Mouse (Mus musculus) hindbrain, embryonic 14.5 days (tissue): ENCODE results near the gene 2010111I01Rik. TPM values are rescaled to one million over a fixed set of nuclear protein-coding genes. Genes with fewer than 3 reads are reported as not detected.

Experiments
- ATAC-seq: fragments of 200-750 bp; cut with Nextera tagmentation; 2 replicates; pipeline ENCODE4 v1.8.0; 2017; ENCODE audit warnings: moderate number of reproducible peaks, mild to moderate bottlenecking, moderate TSS enrichment, moderate library complexity; ENCODE audit not compliant: low FRiP score
- DNase-seq: peaks from one replicate; pipeline ENCODE4 v3.0.0-alpha.2; 2015; ENCODE audit warnings: low spot score
- H3K27ac ChIP-seq: fragments of 300-500 bp; sonication (generic); 2 replicates; pipeline ENCODE4 v1.5.1; 2014; ENCODE audit warnings: mild to moderate bottlenecking, moderate library complexity
- H3K27me3 ChIP-seq: fragments of 300-500 bp; sonication (generic); 2 replicates; pipeline ENCODE4 v1.6.1; 2014; ENCODE audit warnings: mild to moderate bottlenecking, low read length, mixed read lengths; ENCODE audit not compliant: control insufficient read depth, insufficient read depth
- H3K36me3 ChIP-seq: fragments of 300-500 bp; sonication (generic); replicated peaks from 2 replicates; pipeline ENCODE4 v1.6.1; 2014; ENCODE audit not compliant: control insufficient read depth, insufficient read depth
- H3K4me1 ChIP-seq: fragments of 300-500 bp; sonication (generic); replicated peaks from 2 replicates; pipeline ENCODE4 v1.6.1; 2014; ENCODE audit warnings: antibody characterized with exemption, low read length, mixed read lengths; ENCODE audit not compliant: control insufficient read depth, insufficient read depth
- H3K4me2 ChIP-seq: fragments of 300-500 bp; sonication (generic); replicated peaks from 2 replicates; pipeline ENCODE4 v1.6.1; 2014; ENCODE audit warnings: mild to moderate bottlenecking, moderate library complexity
- H3K4me3 ChIP-seq: fragments of 300-500 bp; sonication (generic); replicated peaks from 2 replicates; pipeline ENCODE4 v1.5.1; 2014; ENCODE audit warnings: mild to moderate bottlenecking, low read length
- H3K9ac ChIP-seq: fragments of 300-500 bp; sonication (generic); 2 replicates; pipeline ENCODE4 v1.6.1; 2014
- H3K9me3 ChIP-seq: fragments of 300-500 bp; sonication (generic); 2 replicates; pipeline ENCODE4 v1.6.1; 2016; ENCODE audit warnings: low read length; ENCODE audit not compliant: control insufficient read depth
- WGBS: fragments of 180-500 bp; shearing (Covaris S2); extraction: QIAGEN DNeasy Blood & Tissue Kit; methylation state at CpG from one replicate; pipeline ENCODE4 v1.1.7; 2014; 5-methylcytosine and 5-hydroxymethylcytosine counted together
- polyA plus RNA-seq: library from polyadenylated mRNA; unstranded; fragments of >200 nt; fragmentation: Nextera tagmentation; extraction: Ambion mirVana; gene quantifications from 2 replicates; pipeline ENCODE4 v1.2.1, GENCODE M21; 2014

2010111I01Rik gene
- polyA plus RNA-seq, 1 experiment from 2014 or later: 32.6 TPM

- H3K27ac ChIP-seq: no peak overlapping the region
- no peaks in the 10 kb centered on the region for H3K4me1 ChIP-seq
- DNase-seq: no peak
- no peak overlapping the region for H3K4me3 ChIP-seq
- no peaks in the 10 kb centered on the region for H3K36me3 ChIP-seq
- H3K27me3 ChIP-seq: no peaks in the 10 kb centered on the region
- no peak overlapping the region for H3K4me2 ChIP-seq
- WGBS: 82% methylated on average over 4 of the region's 4 CpGs
- ATAC-seq: no peak
- H3K9me3 ChIP-seq: no peaks in the 10 kb centered on the region
- H3K9ac ChIP-seq: no peak overlapping the region
These were observed 8.4 kb downstream of the 2010111I01Rik start for GRCm38 (mm10) chr13:62973111-62973510.

- no peaks in the 10 kb centered on the region for H3K36me3 ChIP-seq
- no peak overlapping the region for H3K4me2 ChIP-seq
- ATAC-seq: no peak
- no peak for DNase-seq
- H3K4me1 ChIP-seq: no peaks in the 10 kb centered on the region; the same call in 1 of the 2 replicates
- H3K27me3 ChIP-seq: no peaks in the 10 kb centered on the region
- H3K9me3 ChIP-seq: no peaks in the 10 kb centered on the region
- no peak overlapping the region for H3K4me3 ChIP-seq
- H3K9ac ChIP-seq: no peak overlapping the region
- H3K27ac ChIP-seq: no peak overlapping the region
These were observed 13.4 kb downstream of the 2010111I01Rik start for GRCm38 (mm10) chr13:62978104-62978503.

- H3K27ac ChIP-seq: 0 out of 2 replicates have a peak overlapping the region, but pooled peaks have one; percentile 14
- H3K9ac ChIP-seq: no peak overlapping the region
- H3K27me3 ChIP-seq: no peaks in the 10 kb centered on the region
- ATAC-seq (no peak), DNase-seq (no peak)
- H3K4me3 ChIP-seq: no peak overlapping the region
- WGBS: 80% methylated on average over 4 of the region's 4 CpGs
- no peaks in the 10 kb centered on the region for H3K9me3 ChIP-seq
- H3K36me3 ChIP-seq: no peaks in the 10 kb centered on the region
- no peak overlapping the region for H3K4me2 ChIP-seq
- no peaks in the 10 kb centered on the region; the same call in 1 of the 2 replicates for H3K4me1 ChIP-seq
These were observed 14.1 kb downstream of the 2010111I01Rik start for GRCm38 (mm10) chr13:62978784-62979183.

- ATAC-seq: no peak; the same call in 1 of the 2 replicates
- no peak overlapping the region for H3K4me2 ChIP-seq
- no peak for DNase-seq
- no peaks in the 10 kb centered on the region for H3K27me3 ChIP-seq
- H3K27ac ChIP-seq: 0 out of 2 replicates have a peak overlapping the region, but pooled peaks have one; percentile 14
- WGBS: 66% methylated on average over 4 of the region's 4 CpGs
- no peaks in the 10 kb centered on the region for H3K36me3 ChIP-seq
- H3K4me1 ChIP-seq: no peaks in the 10 kb centered on the region; the same call in 1 of the 2 replicates
- no peak overlapping the region for H3K9ac ChIP-seq
- no peaks in the 10 kb centered on the region for H3K9me3 ChIP-seq
- H3K4me3 ChIP-seq: no peak overlapping the region
These were observed 14.5 kb downstream of the 2010111I01Rik start for GRCm38 (mm10) chr13:62979215-62979614.

- H3K36me3 ChIP-seq: no peaks in the 10 kb centered on the region
- no peaks in the 10 kb centered on the region for H3K9me3 ChIP-seq
- no peaks in the 10 kb centered on the region for H3K27me3 ChIP-seq
- no peak overlapping the region for H3K4me3 ChIP-seq
- WGBS: 80% methylated on average over 2 of the region's 2 CpGs
- H3K27ac ChIP-seq: peak overlapping the region; percentile 28; the same call in 1 of the 2 replicates
- DNase-seq: no peak
- no peak overlapping the region for H3K4me2 ChIP-seq
- no peak overlapping the region for H3K9ac ChIP-seq
- ATAC-seq: no peak
- no peaks in the 10 kb centered on the region; the same call in 1 of the 2 replicates for H3K4me1 ChIP-seq
These were observed 15.4 kb downstream of the 2010111I01Rik start for GRCm38 (mm10) chr13:62980131-62980530.

GRCm38 (mm10) chr13:62984485-62984884 lies 19.8 kb downstream of the 2010111I01Rik start:
- H3K9me3 ChIP-seq: no peaks in the 10 kb centered on the region
- H3K27me3 ChIP-seq: no peaks in the 10 kb centered on the region
- H3K4me2 ChIP-seq: no peak overlapping the region
- ATAC-seq (no peak), DNase-seq (no peak)
- no peak overlapping the region for H3K9ac ChIP-seq
- WGBS: 74% methylated on average over 3 of the region's 3 CpGs
- no peak overlapping the region for H3K4me3 ChIP-seq
- H3K27ac ChIP-seq: no peak overlapping the region
- no peaks in the 10 kb centered on the region for H3K4me1 ChIP-seq
- no peaks in the 10 kb centered on the region for H3K36me3 ChIP-seq

- no peak for DNase-seq
These were observed 25.3 kb downstream of the 2010111I01Rik start for GRCm38 (mm10) chr13:62989891-62990490.

GRCm38 (mm10) chr13:62993543-62994477 lies 29.1 kb downstream of the 2010111I01Rik start:
- no peak for DNase-seq
- Histone ChIP-seq H3K27me3 (no peaks in the 10 kb centered on the region), H3K4me2 (no peak overlapping the region), H3K9me3 (no peaks in the 10 kb centered on the region), H3K27ac (no peak overlapping the region), H3K4me3 (no peak overlapping the region), H3K9ac (no peak overlapping the region), H3K4me1 (0 out of 2 replicates have a peak, but pooled peaks cover 3% of the 10 kb centered on the region), H3K36me3 (no peaks in the 10 kb centered on the region)
- ATAC-seq: no peak
- WGBS: 83% methylated on average over 5 of the region's 5 CpGs

More at GRCm38 (mm10) chr13:62989891-62990490, 25.3 kb downstream of the 2010111I01Rik start:
- Histone ChIP-seq H3K4me3 (no peak overlapping the region), H3K27me3 (no peaks in the 10 kb centered on the region), H3K27ac (no peak overlapping the region; the same call in 1 of the 2 replicates), H3K9ac (no peak overlapping the region), H3K36me3 (no peaks in the 10 kb centered on the region), H3K4me1 (0 out of 2 replicates have a peak, but pooled peaks cover 3% of the 10 kb centered on the region), H3K9me3 (no peaks in the 10 kb centered on the region), H3K4me2 (no peak overlapping the region)
- ATAC-seq: peak; percentile 51; the same call in 1 of the 2 replicates
- 79% methylated on average over 3 of the region's 3 CpGs for WGBS

- Histone ChIP-seq H3K9ac (no peak overlapping the region), H3K4me2 (no peak overlapping the region), H3K4me1 (no peaks in the 10 kb centered on the region), H3K9me3 (no peaks in the 10 kb centered on the region), H3K36me3 (no peaks in the 10 kb centered on the region), H3K27me3 (no peaks in the 10 kb centered on the region), H3K27ac (no peak overlapping the region), H3K4me3 (no peak overlapping the region)
- no peak for DNase-seq
- no peak for ATAC-seq
- 96% methylated on average over 2 of the region's 2 CpGs for WGBS
These were observed 32.1 kb downstream of the 2010111I01Rik start for GRCm38 (mm10) chr13:62996767-62997166.
